Mouse (Mus musculus) liver (tissue): ENCODE data around the gene Elf1.
A peak's percentile ranks its signal among the peaks of the same experiment; 100 is the strongest.
"Not testable (repeated sequence)": the region's sequence is repeated elsewhere in the genome, so short reads cannot be mapped to it uniquely, and the experiment has no call there.

Experiments
- DNase-seq: peaks from one replicate; pipeline ENCODE4 v3.0.0-alpha.2; 2020; ENCODE audit warnings: mixed read lengths

Gene Elf1

GRCm38 (mm10) chr14:79480624-79481338 lies at the start of gene Elf1:
Elf1 (plus strand) TSS chr14:79481194.
- DNase-seq: peak; percentile 93

GRCm38 (mm10) chr14:79434068-79434467 lies 46.9 kb upstream of the Elf1 start:
- no peak for DNase-seq

GRCm38 (mm10) chr14:79440655-79441054 lies 40.3 kb upstream of the Elf1 start:
- DNase-seq: no peak

- DNase-seq: no peak
Observed at GRCm38 (mm10) chr14:79441441-79441840, 39.6 kb upstream of the Elf1 start.

GRCm38 (mm10) chr14:79444601-79445000 lies 36.4 kb upstream of the Elf1 start:
- DNase-seq: no peak

DNA sequence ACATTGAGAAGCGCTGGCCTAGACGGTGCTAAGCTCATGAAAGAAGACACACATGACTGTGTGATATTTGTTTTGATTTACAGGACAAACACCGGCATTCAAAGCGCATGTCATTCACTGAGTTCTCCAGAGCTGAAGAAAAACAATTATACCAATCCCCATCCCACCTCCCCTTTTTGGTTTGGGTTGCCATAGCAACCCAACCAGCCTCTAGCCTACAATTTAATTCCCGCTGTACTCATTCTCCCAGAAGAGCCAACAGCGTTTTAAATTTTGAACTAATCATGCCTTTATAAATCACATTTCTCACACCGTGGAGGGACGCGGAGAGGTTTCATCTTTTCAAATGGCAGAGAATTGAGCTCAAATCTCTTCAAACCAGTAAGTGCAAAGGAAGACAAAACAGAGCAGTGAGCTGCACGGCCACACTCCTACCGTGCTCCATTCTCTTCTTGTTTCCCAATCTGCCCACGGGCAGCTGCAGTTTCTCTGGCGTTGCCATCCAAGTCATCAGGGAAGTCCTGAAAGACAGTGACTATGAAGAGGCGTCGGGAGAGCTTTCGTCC lies 35.9 kb upstream of the Elf1 start:
- DNase-seq: no peak

DNA sequence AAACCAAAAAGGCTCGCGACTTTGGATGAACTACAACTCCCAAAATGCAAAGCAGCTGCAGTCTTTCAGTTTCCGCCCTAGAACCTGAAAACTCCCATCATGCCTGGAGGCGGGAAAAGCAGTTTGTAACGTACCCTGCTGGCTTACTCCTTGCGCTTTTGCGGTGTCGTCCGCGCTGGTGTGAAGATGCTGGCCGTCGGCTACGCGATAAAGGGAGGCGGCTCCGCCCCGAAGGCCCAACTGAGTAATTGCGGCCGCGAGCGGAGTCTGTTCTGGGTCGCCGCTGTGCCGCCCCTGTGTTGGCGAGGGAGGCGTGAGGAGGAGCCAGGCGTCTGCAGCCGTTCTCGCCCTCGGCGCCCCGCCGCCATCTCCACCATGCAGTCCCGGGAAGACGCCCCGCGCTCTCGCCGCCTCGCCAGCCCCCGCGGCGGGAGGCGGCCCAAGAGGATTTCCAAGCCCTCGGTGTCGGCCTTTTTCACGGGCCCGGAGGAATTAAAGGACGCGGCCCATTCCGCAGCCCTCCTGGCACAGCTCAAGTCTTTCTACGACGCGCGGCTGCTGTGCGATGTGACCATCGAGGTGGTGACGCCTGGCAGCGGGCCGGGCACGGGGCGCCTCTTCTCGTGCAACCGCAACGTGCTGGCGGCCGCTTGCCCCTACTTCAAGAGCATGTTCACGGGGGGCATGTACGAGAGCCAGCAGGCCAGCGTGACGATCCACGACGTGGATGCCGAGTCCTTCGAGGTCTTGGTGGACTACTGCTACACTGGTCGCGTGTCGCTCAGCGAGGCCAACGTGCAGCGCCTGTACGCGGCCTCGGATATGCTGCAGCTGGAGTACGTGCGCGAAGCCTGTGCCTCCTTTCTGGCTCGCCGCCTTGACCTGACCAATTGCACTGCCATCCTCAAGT lies 29.1 kb upstream of the Elf1 start, which contains the start of gene Kbtbd6:
Gene Kbtbd6, plus strand, starts transcription at position 155 of the 910 bp plus-strand sequence.
- DNase-seq: peak; percentile 91

GRCm38 (mm10) chr14:79452591-79452934 lies 28.4 kb upstream of the Elf1 start:
- DNase-seq: not testable (repeated sequence)

GRCm38 (mm10) chr14:79460401-79460800 lies 20.6 kb upstream of the Elf1 start:
- no peak for DNase-seq

DNA sequence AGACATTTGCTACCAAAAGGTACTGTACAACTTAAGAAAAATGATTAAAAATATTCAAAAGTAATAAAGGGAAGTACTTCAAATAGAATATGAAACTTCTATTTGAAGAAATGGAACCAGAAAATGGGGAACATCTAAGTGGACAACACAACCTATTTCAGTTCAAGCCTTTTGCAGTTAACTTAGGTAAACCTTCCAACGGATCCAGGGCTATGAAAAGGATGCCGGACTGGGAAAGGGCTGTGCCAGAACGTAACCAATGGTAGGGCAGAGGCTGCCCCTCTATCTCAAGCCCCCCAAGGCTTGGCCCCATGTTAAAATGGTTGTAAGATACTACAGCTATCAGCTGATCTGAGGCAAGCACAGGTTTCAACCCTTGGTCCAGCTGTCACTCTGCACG lies 20.0 kb upstream of the Elf1 start:
- no peak for DNase-seq

DNA sequence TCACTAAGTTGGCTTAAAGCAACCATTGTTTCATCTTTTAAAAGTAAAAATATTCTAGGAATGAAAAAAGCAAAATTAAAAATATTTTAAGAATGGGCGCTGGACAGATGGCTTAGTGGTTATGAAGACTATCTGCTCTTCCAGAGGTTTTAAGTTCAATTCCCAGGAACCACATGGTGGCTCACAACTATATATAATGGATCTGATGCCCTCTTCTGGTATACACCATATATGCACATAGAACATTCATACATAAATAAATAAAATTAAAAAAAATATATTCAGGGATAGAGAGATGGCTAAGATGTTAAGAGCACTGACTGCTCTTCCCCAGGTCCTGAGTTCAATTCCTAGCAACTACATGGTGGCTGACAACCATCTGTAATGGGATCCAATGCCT lies 15.4 kb upstream of the Elf1 start:
- no peak for DNase-seq

DNA sequence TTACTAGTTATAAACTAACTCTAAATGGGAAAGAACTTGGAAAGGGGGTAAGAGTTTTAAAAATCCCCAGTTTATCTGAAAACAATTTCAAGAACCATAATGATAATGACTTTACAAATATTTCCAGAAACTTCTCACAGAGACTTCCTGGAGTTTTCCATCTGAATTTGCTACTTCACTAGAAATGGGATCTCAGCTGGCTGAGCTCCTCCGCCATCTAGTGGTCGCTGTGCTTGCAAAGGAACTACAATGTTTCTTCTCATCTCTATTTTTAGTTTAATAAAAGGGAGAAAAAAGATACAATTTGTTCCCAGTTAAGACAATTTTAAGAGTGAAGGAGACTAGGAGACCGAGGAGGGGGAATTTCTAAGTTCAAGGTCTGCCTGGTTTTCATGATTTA lies 13.4 kb upstream of the Elf1 start:
- DNase-seq: peak; percentile 68

- DNase-seq: no peak
Observed at GRCm38 (mm10) chr14:79473384-79473783, 7.6 kb upstream of the Elf1 start.

DNA sequence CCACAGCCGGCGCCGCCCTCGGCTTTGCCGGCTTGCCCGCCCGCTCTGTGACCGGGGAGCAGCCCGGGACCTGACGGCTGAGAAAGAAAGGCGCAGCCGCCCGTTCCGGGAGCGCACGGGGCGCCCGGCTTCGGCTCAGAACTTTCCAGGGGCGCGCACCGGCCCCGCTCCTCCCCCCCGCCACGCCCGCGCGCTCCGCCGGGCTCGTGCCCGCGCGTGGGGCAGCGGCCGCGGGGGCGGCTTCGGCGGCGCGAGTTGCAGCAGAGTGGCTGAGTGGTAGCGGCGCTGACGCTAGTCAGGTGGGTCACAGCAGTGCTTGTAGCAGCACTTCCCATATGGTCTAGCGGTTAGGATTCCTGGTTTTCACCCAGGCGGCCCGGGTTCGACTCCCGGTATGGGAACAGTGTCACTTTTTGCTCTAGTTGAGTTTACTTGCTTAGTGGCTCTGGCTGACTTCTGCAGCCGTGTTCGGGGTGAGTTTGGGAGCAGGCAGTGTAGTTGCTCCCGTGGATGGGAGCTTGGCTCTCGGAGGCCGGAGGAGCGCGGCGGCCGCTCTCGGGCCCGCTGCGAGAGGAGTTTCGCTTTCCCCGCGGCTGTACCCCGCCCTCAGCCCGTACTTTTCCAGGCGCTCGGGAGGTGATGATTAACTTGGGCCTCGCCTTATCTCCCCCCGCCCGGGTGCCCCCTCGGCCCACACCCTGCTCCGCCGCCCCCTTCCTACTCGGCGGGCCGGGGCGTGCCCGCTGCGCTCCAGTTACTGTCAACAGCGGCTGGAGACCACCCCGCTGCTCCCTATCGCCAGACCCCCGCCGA lies 551 bp downstream of the Elf1 start, which contains the start of gene Wbp4:
Gene Wbp4, minus strand, starts transcription at position 182 of the 813 bp plus-strand sequence.
- DNase-seq: peak; percentile 94

DNA sequence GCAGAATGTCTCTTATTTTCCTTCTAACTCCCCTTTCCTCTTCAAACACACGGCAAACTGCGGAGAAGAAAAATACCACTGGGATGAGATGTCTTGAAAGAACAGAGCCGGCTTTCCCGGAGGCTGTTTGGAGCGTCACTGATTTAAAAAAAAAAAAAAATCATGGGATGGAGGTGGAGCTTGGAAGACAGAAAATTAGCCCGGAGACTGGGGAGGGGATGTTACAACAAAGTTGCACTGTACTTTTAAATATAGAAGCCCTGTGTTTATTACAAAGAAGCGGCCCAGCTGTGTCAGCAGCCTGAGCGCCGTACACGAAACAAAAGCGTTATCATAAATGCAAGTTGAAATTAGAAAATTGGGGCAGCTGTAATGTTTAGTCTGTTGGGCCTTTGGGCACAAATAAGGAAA lies 1.3 kb downstream of the Elf1 start:
- DNase-seq: peak; percentile 39

DNA sequence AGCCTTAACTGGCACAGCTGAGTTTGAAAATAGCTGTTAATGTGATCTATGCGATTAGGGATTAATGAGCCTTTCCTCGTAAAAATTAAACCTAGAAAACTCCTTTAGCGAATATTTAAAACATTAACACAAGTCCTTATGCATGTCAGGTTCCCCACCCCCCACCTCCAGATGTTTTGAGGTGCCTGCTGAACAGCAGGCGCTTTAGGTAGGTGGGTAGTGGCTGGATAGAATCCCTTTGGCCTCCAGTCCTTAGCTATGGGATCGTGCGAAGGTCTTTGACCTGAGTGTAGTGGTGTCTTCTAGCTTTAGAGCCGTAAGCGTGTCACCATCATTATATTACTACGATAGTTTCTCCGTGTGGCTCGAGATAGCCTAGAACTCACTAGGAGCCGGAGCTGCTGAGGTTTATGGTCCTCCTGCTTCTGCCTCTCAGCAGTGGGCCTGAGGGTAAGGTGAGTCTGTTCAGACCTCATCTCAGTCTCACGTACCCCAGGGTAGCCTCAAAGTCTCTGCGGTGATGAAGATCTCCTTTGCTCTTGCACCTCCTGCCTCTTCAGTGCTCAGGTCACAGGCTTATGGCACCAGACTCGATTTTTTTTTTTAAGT lies 1.9 kb downstream of the Elf1 start:
- DNase-seq: peak; percentile 53

- no peak for DNase-seq
Observed at GRCm38 (mm10) chr14:79483611-79484120, 2.7 kb downstream of the Elf1 start.

GRCm38 (mm10) chr14:79486617-79486992 lies 5.6 kb downstream of the Elf1 start:
- DNase-seq: peak; percentile 51

GRCm38 (mm10) chr14:79486993-79487731 lies 6.2 kb downstream of the Elf1 start:
- peak; percentile 68 for DNase-seq

- no peak for DNase-seq
Observed at GRCm38 (mm10) chr14:79488531-79488930, 7.5 kb downstream of the Elf1 start.

- DNase-seq: no peak
Observed at GRCm38 (mm10) chr14:79489150-79489549, 8.2 kb downstream of the Elf1 start.
